Mouse (Mus musculus): ENCODE measurements at regions not wholly inside any gene's neighbourhood (a gene's known extent, or its start where the extent isn't known, plus 50 kb on each side); places are given as distances from the start of the nearest gene placed in this dataset.

GRCm38 (mm10) chr1:193516395-193516794 lies 146.3 kb upstream of the Camk1g start:
- WGBS, result 71% methylated on average over 3 of the region's 3 CpGs
- H3K4me3 ChIP-seq (replicated peaks; ENCODE audit: control insufficient read depth, low read depth, low read length), result no peak overlapping the region
- TF ChIP-seq CTCF (IDR thresholded peaks at IDR 0.05; ENCODE audit: control insufficient read depth, insufficient read depth, low read length), result no peak
- TF ChIP-seq POLR2A (IDR thresholded peaks at IDR 0.05; ENCODE audit: borderline replicate concordance, control insufficient read depth, low read depth, low read length), result no peak
- H3K27ac ChIP-seq (ENCODE audit: control insufficient read depth, insufficient read depth, low read depth, low read length, poor library complexity), result no peak overlapping the region
- no peaks in the 10 kb centered on the region for H3K4me1 ChIP-seq (ENCODE audit: control insufficient read depth, insufficient read depth, low read length)

DNA sequence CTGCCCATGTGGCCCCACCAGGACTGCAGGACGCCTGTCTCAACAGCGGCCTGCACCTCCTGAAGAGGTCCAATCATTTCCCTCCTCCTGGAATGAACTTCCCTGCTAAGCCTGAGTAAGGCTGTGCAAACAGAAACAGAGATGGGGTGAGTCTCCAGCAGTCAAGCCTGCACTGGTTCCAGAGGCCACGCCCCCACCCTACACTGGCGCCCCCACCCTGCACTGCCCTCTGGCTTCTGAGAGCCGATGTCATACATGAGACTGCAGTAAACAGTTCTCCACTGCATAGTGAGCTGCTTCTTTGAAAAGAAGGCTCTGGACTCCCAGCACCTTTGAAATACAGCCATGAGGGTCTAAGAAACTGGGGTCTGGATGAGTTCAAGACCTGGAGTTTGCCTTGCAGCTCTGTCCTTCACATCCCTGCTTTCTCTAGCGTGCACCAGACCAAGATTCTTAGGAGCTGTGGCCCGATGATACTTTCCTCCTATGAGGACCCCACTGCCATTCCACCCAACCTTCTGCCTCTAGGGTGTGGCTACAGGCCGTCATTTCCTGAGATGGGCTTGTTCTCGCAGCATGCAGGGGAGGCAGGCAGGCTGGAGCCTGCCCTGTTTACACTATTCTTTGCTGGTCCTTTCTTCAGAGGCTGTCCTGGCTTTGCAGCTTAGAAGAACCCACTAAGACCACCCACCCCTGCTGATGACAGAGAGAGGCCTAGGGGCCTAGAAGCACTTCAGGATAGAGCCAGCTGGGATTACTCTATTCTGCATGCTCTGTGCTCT lies 144.0 kb upstream of the Camk1g start:
- no peak overlapping the region for H3K27ac ChIP-seq (ENCODE audit: control insufficient read depth, insufficient read depth, low read depth, low read length, poor library complexity)
- 33% methylated on average over 9 of the region's 9 CpGs for WGBS
- TF ChIP-seq CTCF (IDR thresholded peaks at IDR 0.05; ENCODE audit: control insufficient read depth, insufficient read depth, low read length), result no peak
- TF ChIP-seq POLR2A (IDR thresholded peaks at IDR 0.05; ENCODE audit: borderline replicate concordance, control insufficient read depth, low read depth, low read length), result no peak
- no peaks in the 10 kb centered on the region for H3K4me1 ChIP-seq (ENCODE audit: control insufficient read depth, insufficient read depth, low read length)
- no peak overlapping the region for H3K4me3 ChIP-seq (replicated peaks; ENCODE audit: control insufficient read depth, low read depth, low read length)

GRCm38 (mm10) chr1:193510066-193510793 lies 140.1 kb upstream of the Camk1g start:
- Histone ChIP-seq H3K4me1 (ENCODE audit: control insufficient read depth, insufficient read depth, low read length) (no peaks in the 10 kb centered on the region), H3K27ac (ENCODE audit: control insufficient read depth, insufficient read depth, low read depth, low read length, poor library complexity) (no peak overlapping the region), H3K4me3 (replicated peaks; ENCODE audit: control insufficient read depth, low read depth, low read length) (no peak overlapping the region)
- no peak for TF ChIP-seq POLR2A (IDR thresholded peaks at IDR 0.05; ENCODE audit: borderline replicate concordance, control insufficient read depth, low read depth, low read length)
- no peak for TF ChIP-seq CTCF (IDR thresholded peaks at IDR 0.05; ENCODE audit: control insufficient read depth, insufficient read depth, low read length)
- 81% methylated on average over 8 of the region's 8 CpGs for WGBS

GRCm38 (mm10) chr1:193508271-193508670 lies 138.2 kb upstream of the Camk1g start:
- TF ChIP-seq POLR2A (IDR thresholded peaks at IDR 0.05; ENCODE audit: borderline replicate concordance, control insufficient read depth, low read depth, low read length), result no peak
- TF ChIP-seq CTCF (IDR thresholded peaks at IDR 0.05; ENCODE audit: control insufficient read depth, insufficient read depth, low read length), result no peak
- no peak overlapping the region for H3K27ac ChIP-seq (ENCODE audit: control insufficient read depth, insufficient read depth, low read depth, low read length, poor library complexity)
- no peaks in the 10 kb centered on the region for H3K4me1 ChIP-seq (ENCODE audit: control insufficient read depth, insufficient read depth, low read length)
- no peak overlapping the region for H3K4me3 ChIP-seq (replicated peaks; ENCODE audit: control insufficient read depth, low read depth, low read length)

DNA sequence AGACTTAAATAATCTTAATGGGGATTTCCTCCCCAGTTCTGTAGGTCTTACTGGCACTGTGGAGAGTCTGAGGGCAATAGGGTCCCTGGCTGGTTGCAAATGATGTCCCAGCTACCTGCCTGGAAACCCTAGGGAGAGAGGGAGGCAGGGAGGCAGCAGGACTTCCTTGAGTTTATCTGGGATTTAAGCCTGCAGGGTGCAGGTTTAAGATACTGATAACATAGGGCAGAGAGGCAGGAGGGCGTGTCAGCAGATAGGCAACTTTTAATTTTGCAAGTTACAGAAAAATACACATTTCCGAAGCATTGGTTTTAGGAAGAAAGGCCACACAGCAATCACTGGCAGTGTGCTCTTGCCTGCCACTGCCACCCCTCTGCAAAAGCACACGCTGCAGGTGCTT lies 136.9 kb upstream of the Camk1g start:
- WGBS, result 56% methylated on average over 3 of the region's 3 CpGs
- no peak for TF ChIP-seq CTCF (IDR thresholded peaks at IDR 0.05; ENCODE audit: control insufficient read depth, insufficient read depth, low read length)
- no peak for TF ChIP-seq POLR2A (IDR thresholded peaks at IDR 0.05; ENCODE audit: borderline replicate concordance, control insufficient read depth, low read depth, low read length)
- Histone ChIP-seq H3K4me3 (replicated peaks; ENCODE audit: control insufficient read depth, low read depth, low read length) (no peak overlapping the region), H3K4me1 (ENCODE audit: control insufficient read depth, insufficient read depth, low read length) (no peaks in the 10 kb centered on the region), H3K27ac (ENCODE audit: control insufficient read depth, insufficient read depth, low read depth, low read length, poor library complexity) (no peak overlapping the region)

- Histone ChIP-seq H3K4me3 (replicated peaks; ENCODE audit: control insufficient read depth, low read depth, low read length) (no peak overlapping the region), H3K4me1 (ENCODE audit: control insufficient read depth, insufficient read depth, low read length) (no peaks in the 10 kb centered on the region), H3K27ac (ENCODE audit: control insufficient read depth, insufficient read depth, low read depth, low read length, poor library complexity) (no peak overlapping the region)
- TF ChIP-seq POLR2A (IDR thresholded peaks at IDR 0.05; ENCODE audit: borderline replicate concordance, control insufficient read depth, low read depth, low read length) (no peak), CTCF (IDR thresholded peaks at IDR 0.05; ENCODE audit: control insufficient read depth, insufficient read depth, low read length) (no peak)
- WGBS, result 58% methylated on average over 3 of the region's 3 CpGs
These were observed 135.3 kb upstream of the Camk1g start for GRCm38 (mm10) chr1:193505381-193505780.

- H3K4me1 ChIP-seq (ENCODE audit: control insufficient read depth, insufficient read depth, low read length), result no peaks in the 10 kb centered on the region
- no peak overlapping the region for H3K4me3 ChIP-seq (replicated peaks; ENCODE audit: control insufficient read depth, low read depth, low read length)
- TF ChIP-seq CTCF (IDR thresholded peaks at IDR 0.05; ENCODE audit: control insufficient read depth, insufficient read depth, low read length) (no peak), POLR2A (IDR thresholded peaks at IDR 0.05; ENCODE audit: borderline replicate concordance, control insufficient read depth, low read depth, low read length) (no peak)
- WGBS, result 77% methylated on average over 3 of the region's 3 CpGs
- no peak overlapping the region for H3K27ac ChIP-seq (ENCODE audit: control insufficient read depth, insufficient read depth, low read depth, low read length, poor library complexity)
These were observed 134.5 kb upstream of the Camk1g start for GRCm38 (mm10) chr1:193504611-193505010.

DNA sequence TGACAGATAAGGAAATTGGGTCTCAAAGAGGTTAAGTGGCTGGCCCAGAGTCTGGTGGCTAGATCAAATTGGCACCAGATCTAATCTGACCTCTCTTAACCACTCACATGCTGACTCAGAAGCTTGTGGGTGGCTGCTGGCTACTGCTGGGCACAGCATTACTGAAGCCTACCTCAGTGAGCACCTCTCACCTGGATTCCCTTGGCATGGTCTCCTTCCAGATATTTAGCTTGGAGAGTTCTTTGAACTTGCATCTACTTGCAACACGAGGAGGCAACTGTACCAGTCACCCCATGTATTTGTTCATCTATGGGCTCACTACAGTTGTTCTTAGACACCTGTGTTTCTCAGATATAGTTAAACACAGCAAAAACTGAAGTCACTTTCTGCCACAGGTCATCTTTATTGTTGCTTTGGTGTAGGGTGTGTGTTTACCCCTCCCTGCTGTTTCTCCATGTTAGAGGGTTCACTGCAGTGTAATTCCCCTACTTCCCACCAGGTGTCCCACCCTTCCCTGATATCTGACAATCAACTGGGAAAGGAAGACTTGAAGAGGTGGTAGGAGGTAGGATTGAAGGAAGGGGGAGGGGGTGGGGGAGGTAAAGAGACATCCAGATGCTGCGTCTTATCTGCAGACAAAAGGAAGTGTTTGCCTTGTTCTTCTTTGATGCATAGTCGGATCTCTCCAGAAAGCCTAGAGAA lies 133.7 kb upstream of the Camk1g start:
- H3K4me3 ChIP-seq (replicated peaks; ENCODE audit: control insufficient read depth, low read depth, low read length), result no peak overlapping the region
- TF ChIP-seq CTCF (IDR thresholded peaks at IDR 0.05; ENCODE audit: control insufficient read depth, insufficient read depth, low read length) (no peak), POLR2A (IDR thresholded peaks at IDR 0.05; ENCODE audit: borderline replicate concordance, control insufficient read depth, low read depth, low read length) (no peak)
- WGBS, result 37% methylated on average over 3 of the region's 3 CpGs
- H3K4me1 ChIP-seq (ENCODE audit: control insufficient read depth, insufficient read depth, low read length), result no peaks in the 10 kb centered on the region
- no peak overlapping the region for H3K27ac ChIP-seq (ENCODE audit: control insufficient read depth, insufficient read depth, low read depth, low read length, poor library complexity)
